Mouse (Mus musculus): ENCODE results near the gene Rnf114. TPM values are rescaled to one million over a fixed set of nuclear protein-coding genes. Genes with fewer than 3 reads are reported as not detected.
A peak's percentile ranks its signal among the peaks of the same experiment; 100 is the strongest.

The Rnf114 gene
- polyA plus RNA-seq, 1 experiment from 2014 or later = 58.9 TPM

- Histone ChIP-seq H3K27me3 (ENCODE audit: control insufficient read depth, insufficient read depth, low read length) (no peaks in the 10 kb centered on the region), H3K4me2 (no peak overlapping the region), H3K4me3 (ENCODE audit: low read depth, low read length) (no peak overlapping the region), H3K9me3 (replicated peaks; ENCODE audit: control insufficient read depth, low read length) (no peaks in the 10 kb centered on the region), H3K9ac (ENCODE audit: low read depth, low read length) (no peak overlapping the region), H3K4me1 (ENCODE audit: control insufficient read depth, insufficient read depth, low read length) (no peaks in the 10 kb centered on the region), H3K36me3 (ENCODE audit: control insufficient read depth, insufficient read depth, low read length) (peaks cover 35% of the 10 kb centered on the region), H3K27ac (ENCODE audit: low read depth, low read length) (no peak overlapping the region)
- 89% methylated on average over 3 of the region's 3 CpGs for WGBS (ENCODE audit: insufficient replicate concordance)
- no peak for ATAC-seq (replicated peaks; ENCODE audit: insufficient number of reproducible peaks, low FRiP score, low TSS enrichment)
These were observed 38.6 kb upstream of the Rnf114 start for GRCm38 (mm10) chr2:167453814-167454213.

- Histone ChIP-seq H3K9ac (ENCODE audit: low read depth, low read length) (no peak overlapping the region), H3K4me2 (no peak overlapping the region), H3K9me3 (replicated peaks; ENCODE audit: control insufficient read depth, low read length) (no peaks in the 10 kb centered on the region), H3K36me3 (ENCODE audit: control insufficient read depth, insufficient read depth, low read length) (peaks cover 31% of the 10 kb centered on the region), H3K4me1 (ENCODE audit: control insufficient read depth, insufficient read depth, low read length) (no peaks in the 10 kb centered on the region), H3K4me3 (ENCODE audit: low read depth, low read length) (no peak overlapping the region), H3K27ac (ENCODE audit: low read depth, low read length) (no peak overlapping the region), H3K27me3 (ENCODE audit: control insufficient read depth, insufficient read depth, low read length) (no peaks in the 10 kb centered on the region)
- no peak for ATAC-seq (replicated peaks; ENCODE audit: insufficient number of reproducible peaks, low FRiP score, low TSS enrichment)
- WGBS (ENCODE audit: insufficient replicate concordance) = 90% methylated on average over 5 of the region's 5 CpGs
These were observed 36.0 kb upstream of the Rnf114 start for GRCm38 (mm10) chr2:167456361-167457020.

GRCm38 (mm10) chr2:167457213-167457612, 35.2 kb upstream of the Rnf114 start:
- no peak for ATAC-seq (replicated peaks; ENCODE audit: insufficient number of reproducible peaks, low FRiP score, low TSS enrichment)
- no peaks in the 10 kb centered on the region for H3K4me1 ChIP-seq (ENCODE audit: control insufficient read depth, insufficient read depth, low read length)

GRCm38 (mm10) chr2:167458548-167458947, 33.9 kb upstream of the Rnf114 start:
- Histone ChIP-seq H3K4me3 (ENCODE audit: low read depth, low read length) (no peak overlapping the region), H3K4me2 (no peak overlapping the region), H3K36me3 (ENCODE audit: control insufficient read depth, insufficient read depth, low read length) (peaks cover 26% of the 10 kb centered on the region), H3K27me3 (ENCODE audit: control insufficient read depth, insufficient read depth, low read length) (no peaks in the 10 kb centered on the region), H3K4me1 (ENCODE audit: control insufficient read depth, insufficient read depth, low read length) (no peaks in the 10 kb centered on the region), H3K9ac (ENCODE audit: low read depth, low read length) (no peak overlapping the region), H3K9me3 (replicated peaks; ENCODE audit: control insufficient read depth, low read length) (no peaks in the 10 kb centered on the region), H3K27ac (ENCODE audit: low read depth, low read length) (no peak overlapping the region)
- WGBS (ENCODE audit: insufficient replicate concordance) = 91% methylated on average over 3 of the region's 3 CpGs
- no peak for ATAC-seq (replicated peaks; ENCODE audit: insufficient number of reproducible peaks, low FRiP score, low TSS enrichment)

More at GRCm38 (mm10) chr2:167457213-167457612, 35.2 kb upstream of the Rnf114 start:
- no peak overlapping the region for H3K27ac ChIP-seq (ENCODE audit: low read depth, low read length)
- H3K9ac ChIP-seq (ENCODE audit: low read depth, low read length) = no peak overlapping the region
- peaks cover 31% of the 10 kb centered on the region for H3K36me3 ChIP-seq (ENCODE audit: control insufficient read depth, insufficient read depth, low read length)
- H3K4me2 ChIP-seq = no peak overlapping the region
- no peaks in the 10 kb centered on the region for H3K9me3 ChIP-seq (replicated peaks; ENCODE audit: control insufficient read depth, low read length)
- WGBS (ENCODE audit: insufficient replicate concordance) = 94% methylated on average over 9 of the region's 9 CpGs
- no peaks in the 10 kb centered on the region for H3K27me3 ChIP-seq (ENCODE audit: control insufficient read depth, insufficient read depth, low read length)
- H3K4me3 ChIP-seq (ENCODE audit: low read depth, low read length) = no peak overlapping the region

- 93% methylated on average over 6 of the region's 6 CpGs for WGBS (ENCODE audit: insufficient replicate concordance)
- Histone ChIP-seq H3K4me1 (ENCODE audit: control insufficient read depth, insufficient read depth, low read length) (no peaks in the 10 kb centered on the region), H3K4me3 (ENCODE audit: low read depth, low read length) (no peak overlapping the region), H3K27ac (ENCODE audit: low read depth, low read length) (no peak overlapping the region), H3K36me3 (ENCODE audit: control insufficient read depth, insufficient read depth, low read length) (peaks cover 22% of the 10 kb centered on the region), H3K9ac (ENCODE audit: low read depth, low read length) (no peak overlapping the region), H3K27me3 (ENCODE audit: control insufficient read depth, insufficient read depth, low read length) (no peaks in the 10 kb centered on the region), H3K9me3 (replicated peaks; ENCODE audit: control insufficient read depth, low read length) (no peaks in the 10 kb centered on the region), H3K4me2 (no peak overlapping the region)
- ATAC-seq (replicated peaks; ENCODE audit: insufficient number of reproducible peaks, low FRiP score, low TSS enrichment) = no peak
These were observed 33.2 kb upstream of the Rnf114 start for GRCm38 (mm10) chr2:167459071-167459865.

GRCm38 (mm10) chr2:167462954-167463353, 29.5 kb upstream of the Rnf114 start:
- H3K4me1 ChIP-seq (ENCODE audit: control insufficient read depth, insufficient read depth, low read length) = no peaks in the 10 kb centered on the region
- ATAC-seq (replicated peaks; ENCODE audit: insufficient number of reproducible peaks, low FRiP score, low TSS enrichment) = peak; percentile 72
- no peak overlapping the region for H3K4me2 ChIP-seq
- H3K4me3 ChIP-seq (ENCODE audit: low read depth, low read length) = no peak overlapping the region
- no peaks in the 10 kb centered on the region for H3K27me3 ChIP-seq (ENCODE audit: control insufficient read depth, insufficient read depth, low read length)
- no peak overlapping the region for H3K9ac ChIP-seq (ENCODE audit: low read depth, low read length)
- no peaks in the 10 kb centered on the region for H3K9me3 ChIP-seq (replicated peaks; ENCODE audit: control insufficient read depth, low read length)
- H3K27ac ChIP-seq (ENCODE audit: low read depth, low read length) = 0 out of 2 replicates have a peak overlapping the region, but pooled peaks have one; percentile 41
- 48% methylated on average over 6 of the region's 6 CpGs for WGBS (ENCODE audit: insufficient replicate concordance)
- H3K36me3 ChIP-seq (ENCODE audit: control insufficient read depth, insufficient read depth, low read length) = peaks cover 16% of the 10 kb centered on the region; the same call in 1 of the 2 replicates

GRCm38 (mm10) chr2:167463802-167464201, 28.6 kb upstream of the Rnf114 start:
- H3K27ac ChIP-seq (ENCODE audit: low read depth, low read length) = no peak overlapping the region
- H3K9me3 ChIP-seq (replicated peaks; ENCODE audit: control insufficient read depth, low read length) = no peaks in the 10 kb centered on the region
- H3K4me1 ChIP-seq (ENCODE audit: control insufficient read depth, insufficient read depth, low read length) = no peaks in the 10 kb centered on the region
- ATAC-seq (replicated peaks; ENCODE audit: insufficient number of reproducible peaks, low FRiP score, low TSS enrichment) = no peak
- no peaks in the 10 kb centered on the region for H3K27me3 ChIP-seq (ENCODE audit: control insufficient read depth, insufficient read depth, low read length)
- H3K36me3 ChIP-seq (ENCODE audit: control insufficient read depth, insufficient read depth, low read length) = peaks cover 16% of the 10 kb centered on the region
- no peak overlapping the region for H3K4me2 ChIP-seq
- no peak overlapping the region for H3K9ac ChIP-seq (ENCODE audit: low read depth, low read length)
- WGBS (ENCODE audit: insufficient replicate concordance) = 90% methylated on average over 5 of the region's 5 CpGs
- no peak overlapping the region for H3K4me3 ChIP-seq (ENCODE audit: low read depth, low read length)

- ATAC-seq (replicated peaks; ENCODE audit: insufficient number of reproducible peaks, low FRiP score, low TSS enrichment) = no peak
- H3K27ac ChIP-seq (ENCODE audit: low read depth, low read length) = no peak overlapping the region
- no peak overlapping the region for H3K4me2 ChIP-seq
- no peaks in the 10 kb centered on the region for H3K27me3 ChIP-seq (ENCODE audit: control insufficient read depth, insufficient read depth, low read length)
- no peak overlapping the region for H3K9ac ChIP-seq (ENCODE audit: low read depth, low read length)
- no peaks in the 10 kb centered on the region for H3K9me3 ChIP-seq (replicated peaks; ENCODE audit: control insufficient read depth, low read length)
- 79% methylated on average over 3 of the region's 3 CpGs for WGBS (ENCODE audit: insufficient replicate concordance)
- H3K36me3 ChIP-seq (ENCODE audit: control insufficient read depth, insufficient read depth, low read length) = peaks cover 10% of the 10 kb centered on the region
- no peaks in the 10 kb centered on the region for H3K4me1 ChIP-seq (ENCODE audit: control insufficient read depth, insufficient read depth, low read length)
- no peak overlapping the region for H3K4me3 ChIP-seq (ENCODE audit: low read depth, low read length)
These were observed 26.5 kb upstream of the Rnf114 start for GRCm38 (mm10) chr2:167465951-167466350.

All from heart, embryonic 11.5 days (tissue).